Mouse (Mus musculus) C2C12 (cell line): ENCODE results near the gene Slc4a8.

Experiments
- CTCF ChIP-seq: IDR thresholded peaks from one replicate; pipeline ENCODE4 v1.5.1; 2011; ENCODE audit not compliant: control insufficient read depth, insufficient read depth, insufficient read length
- MAX ChIP-seq: IDR thresholded peaks from one replicate; pipeline ENCODE4 v1.6.1; 2011; ENCODE audit warnings: mild to moderate bottlenecking, control low read depth

DNA sequence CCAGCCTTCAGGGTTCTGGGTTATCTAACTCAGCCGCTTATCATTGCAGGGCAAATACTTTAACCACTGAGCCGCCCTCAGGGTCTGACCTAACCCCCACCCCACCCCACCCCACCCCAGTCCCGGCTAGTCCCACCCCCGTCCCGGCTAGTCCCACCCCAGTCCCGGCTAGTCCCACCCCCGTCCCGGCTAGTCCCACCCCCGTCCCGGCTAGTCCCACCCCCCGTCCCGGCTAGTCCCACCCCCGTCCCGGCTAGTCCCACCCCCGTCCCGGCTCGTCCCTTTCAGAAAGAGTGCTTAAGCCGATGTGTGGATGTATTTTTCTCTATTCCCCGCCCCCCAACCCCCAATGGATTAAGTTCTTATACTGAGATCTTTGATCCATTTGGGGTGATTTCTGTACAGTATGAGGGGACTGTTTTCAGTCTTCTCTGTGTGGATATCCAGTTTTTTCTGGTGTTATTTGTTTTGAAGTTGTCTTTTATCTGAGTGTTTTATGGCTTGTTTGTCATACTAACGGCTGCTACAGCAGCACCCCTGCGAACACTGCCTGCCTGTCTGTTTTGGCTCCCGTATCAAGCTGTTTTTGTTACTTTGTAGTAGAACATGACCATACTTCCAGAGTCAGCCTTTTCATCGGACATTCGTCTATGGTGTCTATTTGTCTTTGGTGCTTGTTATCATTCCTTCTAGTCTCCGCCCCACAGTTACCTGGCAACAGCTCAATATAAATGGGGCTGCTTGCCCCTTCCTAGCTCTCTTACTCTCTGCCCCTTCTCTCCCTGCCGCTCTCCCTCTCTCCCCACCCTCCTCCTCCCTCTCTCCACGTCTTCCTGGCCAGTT lies 14.2 kb upstream of the Slc4a8 start:
- no peak for TF ChIP-seq CTCF
- TF ChIP-seq MAX = no peak
